Mouse (Mus musculus) midbrain, embryonic 14.5 days (tissue): Measurements from ENCODE around the gene Pcf11. TPM values are rescaled to one million over a fixed set of nuclear protein-coding genes. Genes with fewer than 3 reads are reported as not detected.

Source experiments
- ATAC-seq: fragments of 200-750 bp; cut with Nextera tagmentation; 2 replicates; pipeline ENCODE4 v1.8.0; 2017; ENCODE audit warnings: moderate number of reproducible peaks, moderate library complexity; ENCODE audit not compliant: low FRiP score, low TSS enrichment
- DNase-seq: peaks from one replicate; pipeline ENCODE4 v3.0.0-alpha.2; 2015
- H3K27ac ChIP-seq: fragments of 300-500 bp; sonication (generic); replicated peaks from 2 replicates; pipeline ENCODE4 v1.5.1; 2014; ENCODE audit warnings: mild to moderate bottlenecking, low read depth, low read length, moderate library complexity
- H3K27me3 ChIP-seq: fragments of 300-500 bp; sonication (generic); 2 replicates; pipeline ENCODE4 v1.6.1; 2014; ENCODE audit warnings: low read length, control low read depth, mixed read lengths; ENCODE audit not compliant: control insufficient read depth, insufficient read depth
- H3K36me3 ChIP-seq: fragments of 300-500 bp; sonication (generic); 2 replicates; pipeline ENCODE4 v1.6.1; 2014; ENCODE audit warnings: low read length, control low read depth; ENCODE audit not compliant: control insufficient read depth, insufficient read depth
- H3K4me1 ChIP-seq: fragments of 300-500 bp; sonication (generic); 2 replicates; pipeline ENCODE4 v1.6.1; 2014; ENCODE audit warnings: mild to moderate bottlenecking, antibody characterized with exemption, low read length, control low read depth; ENCODE audit not compliant: control insufficient read depth, insufficient read depth
- H3K4me2 ChIP-seq: fragments of 300-500 bp; sonication (generic); 2 replicates; pipeline ENCODE4 v1.6.1; 2014; ENCODE audit warnings: mild to moderate bottlenecking, low read length, moderate library complexity
- H3K4me3 ChIP-seq: fragments of 300-500 bp; sonication (generic); replicated peaks from 2 replicates; pipeline ENCODE4 v1.5.1; 2014; ENCODE audit warnings: low read depth, low read length
- H3K9ac ChIP-seq: fragments of 300-500 bp; sonication (generic); replicated peaks from 2 replicates; pipeline ENCODE4 v1.6.1; 2014; ENCODE audit warnings: mild to moderate bottlenecking, low read length, moderate library complexity
- H3K9me3 ChIP-seq: fragments of 300-500 bp; sonication (generic); 2 replicates; pipeline ENCODE4 v1.6.1; 2016; ENCODE audit warnings: low read length, control low read depth, mixed read lengths; ENCODE audit not compliant: control insufficient read depth
- WGBS: fragments of 180-500 bp; shearing (Covaris S2); extraction: QIAGEN DNeasy Blood & Tissue Kit; methylation state at CpG from one replicate; pipeline ENCODE4 v1.1.7; 2014; 5-methylcytosine and 5-hydroxymethylcytosine counted together
- polyA plus RNA-seq: library from polyadenylated mRNA; unstranded; fragments of >200 nt; fragmentation: Nextera tagmentation; extraction: Ambion mirVana; gene quantifications from 2 replicates; pipeline ENCODE4 v1.2.1, GENCODE M21; 2014

Pcf11 gene
- polyA plus RNA-seq, result 19.9 and 23.4 TPM in 2 replicates

- Histone ChIP-seq H3K36me3 (peaks cover 4% of the 10 kb centered on the region; the same call in 1 of the 2 replicates), H3K4me2 (peak within 1 kb of the TSS; percentile 91), H3K4me1 (peaks cover 21% of the 10 kb centered on the region), H3K27me3 (no peaks in the 10 kb centered on the region), H3K27ac (peak within 1 kb of the TSS; percentile 99), H3K4me3 (peak within 1 kb of the TSS; percentile 99), H3K9me3 (no peaks in the 10 kb centered on the region), H3K9ac (peak within 1 kb of the TSS; percentile 96)
- DNase-seq (peak; percentile 99), ATAC-seq (peak; percentile 99)
- WGBS, result under 1% methylated on average over 88 of the region's 88 CpGs
Observed at GRCm38 (mm10) chr7:92669507-92670471, at the start of gene Pcf11. Gene Pcf11, minus strand, starts transcription at chr7:92669934.

DNA sequence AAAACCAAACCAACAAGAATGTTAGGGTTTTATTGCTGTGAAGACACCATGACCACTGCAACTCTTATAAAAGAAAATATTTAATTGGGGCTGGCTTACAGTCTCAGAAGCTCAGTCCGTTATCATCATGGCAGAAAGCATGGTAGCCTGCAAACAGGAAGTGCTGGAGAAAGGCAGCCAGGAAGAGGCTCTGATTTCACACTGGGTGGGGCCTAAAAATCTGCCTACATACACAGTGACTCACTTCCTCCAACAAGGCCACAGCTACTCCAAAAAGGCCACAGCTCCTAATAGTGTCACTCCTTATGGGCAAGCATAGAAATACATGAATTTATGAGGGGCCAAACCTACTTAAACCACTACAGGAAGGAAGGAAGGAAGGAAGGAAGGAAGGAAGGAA lies 45.3 kb upstream of the Pcf11 start:
- H3K4me1 ChIP-seq, result no peaks in the 10 kb centered on the region
- no peak overlapping the region for H3K4me3 ChIP-seq
- no peak for ATAC-seq
- no peak overlapping the region for H3K9ac ChIP-seq
- H3K4me2 ChIP-seq, result no peak overlapping the region
- no peaks in the 10 kb centered on the region for H3K9me3 ChIP-seq
- no peak for DNase-seq
- H3K27ac ChIP-seq, result no peak overlapping the region
- no peaks in the 10 kb centered on the region for H3K36me3 ChIP-seq
- H3K27me3 ChIP-seq, result no peaks in the 10 kb centered on the region
- 97% methylated on average over 1 of the region's 1 CpGs for WGBS

DNA sequence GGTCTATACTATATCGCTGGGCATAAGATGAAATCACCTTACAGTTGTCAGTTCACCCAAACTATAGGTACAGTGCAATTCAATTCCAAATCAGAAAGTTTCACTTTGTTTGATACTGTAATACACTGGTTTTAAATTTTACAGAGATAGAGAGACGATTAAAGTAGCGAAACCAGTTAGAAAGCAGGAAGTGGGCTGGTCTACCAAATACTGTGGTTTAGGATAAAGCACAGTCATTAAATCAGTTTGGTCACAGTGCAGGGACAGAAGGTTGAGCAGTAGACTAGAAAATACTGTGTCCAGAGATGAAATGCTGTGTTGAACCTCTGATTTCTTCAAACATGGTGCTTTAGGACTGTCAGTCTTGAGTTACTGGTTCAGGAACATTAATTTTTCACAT lies 41.9 kb upstream of the Pcf11 start:
- DNase-seq (no peak), ATAC-seq (no peak)
- H3K9ac ChIP-seq, result no peak overlapping the region
- H3K4me2 ChIP-seq, result no peak overlapping the region
- no peaks in the 10 kb centered on the region for H3K27me3 ChIP-seq
- no peaks in the 10 kb centered on the region for H3K36me3 ChIP-seq
- no peak overlapping the region for H3K4me3 ChIP-seq
- WGBS, result 92% methylated on average over 3 of the region's 3 CpGs
- H3K4me1 ChIP-seq, result no peaks in the 10 kb centered on the region
- H3K9me3 ChIP-seq, result no peaks in the 10 kb centered on the region
- H3K27ac ChIP-seq, result no peak overlapping the region

DNA sequence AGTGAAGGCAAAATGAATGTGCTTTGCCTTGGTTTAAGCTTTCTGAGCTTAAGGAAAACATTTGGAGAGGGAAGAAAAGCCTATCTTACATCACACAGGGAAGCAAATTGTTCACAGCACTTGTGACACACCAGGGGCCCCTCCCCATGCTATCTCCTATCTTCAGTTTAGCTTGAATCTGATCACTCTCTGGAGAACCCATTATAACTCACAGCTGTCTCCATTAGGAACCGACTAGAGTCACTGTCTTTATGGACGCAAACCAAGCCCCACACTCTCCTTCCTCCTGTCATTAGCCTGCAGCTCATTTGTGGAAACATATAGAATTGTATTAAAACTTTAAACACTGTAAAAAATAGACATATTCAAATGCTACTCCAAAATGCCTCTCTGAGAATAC lies 39.8 kb upstream of the Pcf11 start:
- H3K36me3 ChIP-seq, result no peaks in the 10 kb centered on the region
- DNase-seq, result no peak
- H3K4me3 ChIP-seq, result no peak overlapping the region
- ATAC-seq, result no peak
- 69% methylated on average over 2 of the region's 2 CpGs for WGBS
- H3K27ac ChIP-seq, result no peak overlapping the region
- no peaks in the 10 kb centered on the region for H3K27me3 ChIP-seq
- H3K4me1 ChIP-seq, result no peaks in the 10 kb centered on the region
- H3K4me2 ChIP-seq, result no peak overlapping the region
- no peak overlapping the region for H3K9ac ChIP-seq
- no peaks in the 10 kb centered on the region for H3K9me3 ChIP-seq

GRCm38 (mm10) chr7:92706711-92707110 lies 37.0 kb upstream of the Pcf11 start:
- WGBS, result 73% methylated on average over 12 of the region's 12 CpGs
- H3K4me1 ChIP-seq, result no peaks in the 10 kb centered on the region
- no peaks in the 10 kb centered on the region for H3K36me3 ChIP-seq
- no peaks in the 10 kb centered on the region for H3K27me3 ChIP-seq
- H3K4me3 ChIP-seq, result no peak overlapping the region
- no peak overlapping the region for H3K4me2 ChIP-seq
- no peak overlapping the region for H3K9ac ChIP-seq
- no peak for DNase-seq
- ATAC-seq, result no peak
- no peak overlapping the region for H3K27ac ChIP-seq
- no peaks in the 10 kb centered on the region for H3K9me3 ChIP-seq

- DNase-seq, result no peak
- 77% methylated on average over 2 of the region's 2 CpGs for WGBS
- no peak overlapping the region for H3K9ac ChIP-seq
- H3K4me2 ChIP-seq, result no peak overlapping the region
- no peaks in the 10 kb centered on the region for H3K27me3 ChIP-seq
- H3K27ac ChIP-seq, result no peak overlapping the region
- no peak for ATAC-seq
- H3K36me3 ChIP-seq, result no peaks in the 10 kb centered on the region
- no peaks in the 10 kb centered on the region for H3K4me1 ChIP-seq
- no peaks in the 10 kb centered on the region for H3K9me3 ChIP-seq
- H3K4me3 ChIP-seq, result no peak overlapping the region
Observed at GRCm38 (mm10) chr7:92705534-92705933, 35.8 kb upstream of the Pcf11 start.

GRCm38 (mm10) chr7:92703661-92704060 lies 33.9 kb upstream of the Pcf11 start:
- Histone ChIP-seq H3K4me3 (no peak overlapping the region), H3K4me2 (no peak overlapping the region), H3K27me3 (no peaks in the 10 kb centered on the region), H3K9ac (no peak overlapping the region), H3K4me1 (no peaks in the 10 kb centered on the region), H3K27ac (no peak overlapping the region), H3K9me3 (no peaks in the 10 kb centered on the region), H3K36me3 (no peaks in the 10 kb centered on the region)
- WGBS, result 75% methylated on average over 1 of the region's 1 CpGs
- no peak for DNase-seq
- ATAC-seq, result no peak

DNA sequence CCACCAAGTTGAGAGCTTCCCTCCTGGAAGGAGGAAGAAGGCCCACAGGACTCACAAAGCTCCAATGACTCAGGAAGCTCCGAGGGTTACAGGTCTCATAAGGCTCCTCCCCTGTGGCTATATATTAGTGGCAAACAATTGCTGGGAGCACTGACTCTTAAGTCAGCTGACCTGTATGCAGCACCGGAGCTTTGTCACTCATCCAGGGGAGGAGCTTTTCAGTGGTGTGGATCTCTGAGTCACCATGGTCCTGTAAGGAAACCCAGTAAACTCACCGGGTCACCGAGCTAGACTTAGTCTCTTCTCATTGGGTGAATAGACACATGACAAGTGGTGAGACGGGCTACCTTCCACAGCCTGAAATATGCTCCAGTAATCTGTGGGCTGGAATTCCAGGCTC lies 29.0 kb upstream of the Pcf11 start:
- no peak for ATAC-seq
- H3K27ac ChIP-seq, result no peak overlapping the region
- whole genome bisulfite sequencing, result 86% methylated on average over 5 of the region's 5 CpGs
- H3K36me3 ChIP-seq, result no peaks in the 10 kb centered on the region
- DNase-seq, result no peak
- H3K9me3 ChIP-seq, result no peaks in the 10 kb centered on the region
- no peak overlapping the region for H3K4me2 ChIP-seq
- H3K4me3 ChIP-seq, result no peak overlapping the region
- H3K4me1 ChIP-seq, result no peaks in the 10 kb centered on the region
- H3K27me3 ChIP-seq, result no peaks in the 10 kb centered on the region
- no peak overlapping the region for H3K9ac ChIP-seq

- peak; percentile 1 for DNase-seq
- no peak for ATAC-seq
- 43% methylated on average over 3 of the region's 3 CpGs for WGBS
Observed at GRCm38 (mm10) chr7:92696395-92696794, 26.7 kb upstream of the Pcf11 start.

More at GRCm38 (mm10) chr7:92696395-92696794, 26.7 kb upstream of the Pcf11 start:
- no peaks in the 10 kb centered on the region for H3K9me3 ChIP-seq
- no peak overlapping the region for H3K4me3 ChIP-seq
- H3K36me3 ChIP-seq, result no peaks in the 10 kb centered on the region
- no peaks in the 10 kb centered on the region for H3K4me1 ChIP-seq
- no peak overlapping the region for H3K4me2 ChIP-seq
- H3K27me3 ChIP-seq, result no peaks in the 10 kb centered on the region
- H3K9ac ChIP-seq, result no peak overlapping the region
- H3K27ac ChIP-seq, result no peak overlapping the region
